Mouse (Mus musculus) heart, embryonic 16.5 days (tissue): ENCODE results near the gene Zdhhc11. TPM values are rescaled to one million over a fixed set of nuclear protein-coding genes. Genes with fewer than 3 reads are reported as not detected.

Experiments used
- ATAC-seq: fragments of 200-750 bp; cut with Nextera tagmentation; replicated peaks from 2 replicates; pipeline ENCODE4 v1.8.0; 2017; ENCODE audit warnings: moderate number of reproducible peaks; ENCODE audit not compliant: insufficient read depth, low FRiP score; ENCODE audit errors: extremely low read depth
- H3K27ac ChIP-seq: fragments of 300-500 bp; sonication (generic); 2 replicates; pipeline ENCODE4 v1.5.1; 2014; ENCODE audit warnings: mild to moderate bottlenecking, low read length, control low read depth, moderate library complexity
- H3K27me3 ChIP-seq: fragments of 300-500 bp; sonication (generic); 2 replicates; pipeline ENCODE4 v1.6.1; 2014; ENCODE audit warnings: low read length, mixed read lengths; ENCODE audit not compliant: control insufficient read depth, insufficient read depth
- H3K36me3 ChIP-seq: fragments of 300-500 bp; sonication (generic); 2 replicates; pipeline ENCODE4 v1.6.1; 2014; ENCODE audit not compliant: control insufficient read depth, insufficient read depth
- H3K4me1 ChIP-seq: fragments of 300-500 bp; sonication (generic); 2 replicates; pipeline ENCODE4 v1.6.1; 2014; ENCODE audit warnings: low read length, mixed read lengths; ENCODE audit not compliant: control insufficient read depth, insufficient read depth
- H3K4me2 ChIP-seq: fragments of 300-500 bp; sonication (generic); 2 replicates; pipeline ENCODE4 v1.6.1; 2014; ENCODE audit warnings: low read depth, mild to moderate bottlenecking, control low read depth, low read length
- H3K4me3 ChIP-seq: fragments of 300-500 bp; sonication (generic); 2 replicates; pipeline ENCODE4 v1.5.1; 2014; ENCODE audit warnings: mild to moderate bottlenecking, control low read depth, low read length
- H3K9ac ChIP-seq: fragments of 300-500 bp; sonication (generic); 2 replicates; pipeline ENCODE4 v1.6.1; 2014; ENCODE audit warnings: low read length, control low read depth
- H3K9me3 ChIP-seq: fragments of 300-500 bp; sonication (generic); replicated peaks from 2 replicates; pipeline ENCODE4 v1.6.1; 2016; ENCODE audit warnings: low read length; ENCODE audit not compliant: control insufficient read depth
- WGBS: fragments of 180-500 bp; shearing (Covaris S2); extraction: QIAGEN DNeasy Blood & Tissue Kit; methylation state at CpG from one replicate; pipeline ENCODE4 v1.1.7; 2014; 5-methylcytosine and 5-hydroxymethylcytosine counted together
- polyA plus RNA-seq: library from polyadenylated mRNA; unstranded; fragments of >200 nt; fragmentation: Nextera tagmentation; extraction: Ambion mirVana; gene quantifications from 2 replicates; pipeline ENCODE4 v1.2.1, GENCODE M21; 2015

The Zdhhc11 gene
- not detected in 2 replicates for polyA plus RNA-seq

DNA sequence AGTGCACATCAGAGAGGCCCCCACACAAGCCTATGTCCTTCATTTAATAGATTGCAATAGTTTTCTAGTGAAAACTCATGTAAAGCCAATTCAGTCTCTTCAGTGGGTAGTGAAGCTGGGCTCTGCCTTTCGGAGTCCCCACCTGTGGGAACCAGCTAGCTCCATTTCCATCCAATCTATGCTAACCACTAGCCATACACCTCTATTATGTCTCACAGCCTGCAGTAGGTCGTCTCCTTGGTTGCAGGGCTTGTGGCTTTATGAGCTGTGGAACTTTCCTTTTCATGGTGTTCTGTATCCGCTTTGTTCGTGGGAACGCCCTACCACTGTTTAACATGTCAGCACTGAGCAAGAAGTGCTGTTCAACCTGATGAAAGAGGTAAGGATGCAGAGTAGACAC, at the start of gene Zdhhc11:
Gene Zdhhc11 (plus strand): TSS at position 301 of the 400 bp plus-strand sequence.
- Histone ChIP-seq H3K4me3 (no peak within 1 kb of the TSS), H3K4me1 (no peaks in the 10 kb centered on the region), H3K9me3 (no peaks in the 10 kb centered on the region), H3K27ac (no peak within 1 kb of the TSS), H3K27me3 (no peaks in the 10 kb centered on the region), H3K36me3 (peaks cover 21% of the 10 kb centered on the region), H3K9ac (no peak within 1 kb of the TSS), H3K4me2 (no peak within 1 kb of the TSS)
- ATAC-seq = no peak
- WGBS = 88% methylated on average over 5 of the region's 5 CpGs

- 89% methylated on average over 10 of the region's 10 CpGs for WGBS
- Histone ChIP-seq H3K4me3 (no peak overlapping the region), H3K9me3 (no peaks in the 10 kb centered on the region), H3K27me3 (no peaks in the 10 kb centered on the region), H3K27ac (no peak overlapping the region), H3K9ac (no peak overlapping the region), H3K4me1 (peaks cover 3% of the 10 kb centered on the region), H3K36me3 (peaks cover 21% of the 10 kb centered on the region), H3K4me2 (no peak overlapping the region)
- no peak for ATAC-seq
Observed at GRCm38 (mm10) chr13:73932201-73932600, 31.4 kb upstream of the Zdhhc11 start.

- no peak; the same call in 1 of the 2 replicates for ATAC-seq
- H3K36me3 ChIP-seq = peaks cover 15% of the 10 kb centered on the region
- 12% methylated on average over 5 of the region's 5 CpGs for WGBS
Observed at GRCm38 (mm10) chr13:73936938-73937320, 26.7 kb upstream of the Zdhhc11 start.

DNA sequence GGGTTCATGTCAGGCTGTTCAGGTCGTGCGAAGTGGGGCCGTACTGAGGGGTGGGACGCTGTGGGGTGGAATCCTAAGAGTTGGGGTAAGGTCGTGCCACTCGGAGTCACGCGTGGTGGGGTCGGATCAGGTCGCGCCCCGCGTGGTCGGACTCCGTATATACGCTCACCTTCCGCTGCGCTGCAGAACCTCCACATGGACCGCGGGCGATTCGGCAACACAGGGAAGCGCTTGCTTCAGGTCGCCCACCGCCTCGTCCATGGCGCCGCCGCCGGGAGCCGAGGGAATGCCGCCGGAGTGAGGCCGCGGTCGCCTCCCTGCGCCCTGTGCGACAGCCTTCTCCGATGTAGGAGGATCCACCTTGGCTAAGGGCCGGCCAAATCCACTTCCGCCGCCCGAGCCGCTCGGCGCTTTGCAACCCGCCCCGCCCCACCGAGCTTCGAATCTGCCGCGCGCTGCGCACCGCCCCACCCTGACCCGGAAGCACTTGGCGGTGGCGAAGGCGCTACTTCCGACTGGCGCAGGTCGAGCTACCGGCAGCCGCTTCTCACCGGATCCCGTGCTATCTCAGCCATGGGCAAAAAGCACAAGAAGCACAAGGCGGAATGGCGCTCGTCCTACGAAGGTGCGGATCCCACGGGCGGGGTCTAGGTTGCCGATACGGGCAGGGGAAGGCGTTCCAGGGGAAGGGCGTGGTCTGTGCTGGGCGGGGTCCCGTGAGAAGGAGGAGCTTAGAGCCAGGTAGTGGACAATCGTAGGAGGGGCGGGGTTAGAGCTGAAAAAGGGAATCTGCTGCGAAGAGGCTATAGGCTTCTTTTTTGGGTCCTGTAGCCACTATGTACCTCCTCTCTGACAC, 26.1 kb upstream of the Zdhhc11 start, which contains the start of the genes Trip13 and Brd9:
Gene Trip13 (minus strand): TSS at position 464 of the 856 bp plus-strand sequence.
Gene Brd9 (plus strand): TSS at position 491 of the 856 bp plus-strand sequence.
- peaks cover 8% of the 10 kb centered on the region for H3K4me1 ChIP-seq
- peak; percentile 93 for ATAC-seq
- peak within 1 kb of the TSS; percentile 72 for H3K4me2 ChIP-seq
- under 1% methylated on average over 82 of the region's 82 CpGs for WGBS
- peak within 1 kb of the TSS; percentile 80 for H3K4me3 ChIP-seq
- H3K9me3 ChIP-seq = no peaks in the 10 kb centered on the region
- no peaks in the 10 kb centered on the region for H3K27me3 ChIP-seq
- H3K9ac ChIP-seq = peak within 1 kb of the TSS; percentile 79
- H3K27ac ChIP-seq = peak within 1 kb of the TSS; percentile 91
- peaks cover 20% of the 10 kb centered on the region for H3K36me3 ChIP-seq

More at GRCm38 (mm10) chr13:73936938-73937320, 26.7 kb upstream of the Zdhhc11 start:
- Histone ChIP-seq H3K27ac (no peak overlapping the region), H3K4me1 (peaks cover 8% of the 10 kb centered on the region), H3K4me2 (peak overlapping the region; percentile 61), H3K27me3 (no peaks in the 10 kb centered on the region), H3K9me3 (no peaks in the 10 kb centered on the region), H3K9ac (peak overlapping the region; percentile 79), H3K4me3 (peak overlapping the region; percentile 80)

DNA sequence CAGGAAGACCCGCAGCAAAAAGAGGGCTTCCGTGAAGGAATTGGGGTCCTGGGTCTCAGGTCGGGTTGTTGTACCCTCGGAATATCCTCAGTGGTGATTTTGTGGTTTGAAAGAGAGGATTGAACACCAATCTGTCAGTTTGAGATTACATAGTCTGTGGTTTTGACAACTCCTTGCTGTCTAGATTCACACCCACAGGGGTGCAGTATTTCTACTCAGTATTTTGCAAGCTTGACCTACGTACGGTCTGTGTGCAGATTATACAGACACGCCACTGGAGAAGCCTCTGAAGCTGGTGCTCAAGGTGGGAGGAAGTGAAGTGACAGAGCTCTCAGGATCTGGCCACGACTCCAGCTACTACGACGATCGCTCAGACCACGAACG, 25.5 kb upstream of the Zdhhc11 start:
- Histone ChIP-seq H3K27ac (peak overlapping the region; percentile 91), H3K9me3 (no peaks in the 10 kb centered on the region), H3K4me2 (peak overlapping the region; percentile 72), H3K9ac (peak overlapping the region; percentile 79), H3K4me1 (peaks cover 8% of the 10 kb centered on the region), H3K36me3 (peaks cover 24% of the 10 kb centered on the region), H3K4me3 (peak overlapping the region; percentile 80), H3K27me3 (no peaks in the 10 kb centered on the region)
- WGBS = 26% methylated on average over 13 of the region's 13 CpGs
- ATAC-seq = no peak

DNA sequence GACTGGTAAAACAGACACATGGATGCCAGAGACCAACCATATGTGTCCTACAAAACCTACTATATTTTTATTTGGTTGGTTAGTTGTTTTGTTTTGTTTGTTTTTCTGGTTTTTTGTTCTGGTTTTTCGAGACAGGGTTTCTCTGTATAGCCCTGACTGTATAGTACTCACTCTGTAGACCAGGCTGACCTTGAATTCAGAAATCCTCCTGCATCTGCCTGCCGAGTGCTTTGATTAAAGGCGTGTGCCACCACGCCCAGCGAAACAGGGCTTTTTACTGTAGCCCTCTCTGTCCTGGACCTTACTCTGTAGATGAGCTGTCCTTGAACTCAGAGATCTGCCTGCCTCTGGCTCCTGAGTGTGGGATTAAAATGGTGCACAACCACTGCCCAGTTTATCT, 24.6 kb upstream of the Zdhhc11 start:
- peaks cover 29% of the 10 kb centered on the region for H3K36me3 ChIP-seq
- ATAC-seq = no peak
- peaks cover 8% of the 10 kb centered on the region for H3K4me1 ChIP-seq
- no peak overlapping the region for H3K9ac ChIP-seq
- H3K27me3 ChIP-seq = no peaks in the 10 kb centered on the region
- no peak overlapping the region for H3K27ac ChIP-seq
- H3K4me3 ChIP-seq = no peak overlapping the region
- 99% methylated on average over 5 of the region's 5 CpGs for WGBS
- H3K9me3 ChIP-seq = no peaks in the 10 kb centered on the region
- H3K4me2 ChIP-seq = no peak overlapping the region

DNA sequence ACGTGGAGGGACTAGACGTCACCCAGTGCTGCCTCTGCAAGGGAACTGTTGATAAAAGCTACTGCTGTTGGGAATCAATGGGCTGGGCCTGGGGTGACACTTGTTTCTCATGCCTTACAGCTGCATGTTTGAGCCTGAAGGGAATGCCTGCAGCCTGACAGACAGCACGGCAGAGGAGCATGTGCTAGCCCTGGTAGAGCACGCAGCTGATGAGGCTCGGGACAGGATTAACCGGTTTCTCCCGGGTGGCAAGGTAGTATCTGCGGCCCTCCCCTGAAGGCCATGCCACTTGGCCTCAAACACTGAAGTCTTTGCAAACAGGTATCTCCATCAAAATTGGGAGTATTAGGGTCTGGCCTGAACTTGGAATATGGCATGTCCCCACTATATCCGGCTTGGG, 19.0 kb upstream of the Zdhhc11 start:
- H3K4me3 ChIP-seq = no peak overlapping the region
- peaks cover 67% of the 10 kb centered on the region for H3K36me3 ChIP-seq
- H3K4me1 ChIP-seq = no peaks in the 10 kb centered on the region
- H3K9me3 ChIP-seq = no peaks in the 10 kb centered on the region
- no peak overlapping the region for H3K4me2 ChIP-seq
- ATAC-seq = no peak
- 89% methylated on average over 9 of the region's 9 CpGs for WGBS
- no peaks in the 10 kb centered on the region for H3K27me3 ChIP-seq
- no peak overlapping the region for H3K9ac ChIP-seq
- no peak overlapping the region for H3K27ac ChIP-seq

- H3K36me3 ChIP-seq = peaks cover 56% of the 10 kb centered on the region
- WGBS = 95% methylated on average over 1 of the region's 1 CpGs
- H3K4me2 ChIP-seq = no peak overlapping the region
- H3K9me3 ChIP-seq = no peaks in the 10 kb centered on the region
- no peak overlapping the region for H3K4me3 ChIP-seq
- no peaks in the 10 kb centered on the region for H3K27me3 ChIP-seq
- H3K4me1 ChIP-seq = no peaks in the 10 kb centered on the region
- no peak for ATAC-seq
- no peak overlapping the region for H3K9ac ChIP-seq
- no peak overlapping the region for H3K27ac ChIP-seq
Observed at GRCm38 (mm10) chr13:73953551-73954130, 10.0 kb upstream of the Zdhhc11 start.

- 75% methylated on average over 6 of the region's 6 CpGs for WGBS
- peaks cover 58% of the 10 kb centered on the region for H3K36me3 ChIP-seq
Observed at GRCm38 (mm10) chr13:73954666-73955065, 9.0 kb upstream of the Zdhhc11 start.

More at GRCm38 (mm10) chr13:73954666-73955065, 9.0 kb upstream of the Zdhhc11 start:
- no peak for ATAC-seq
- Histone ChIP-seq H3K4me3 (no peak overlapping the region), H3K27ac (no peak overlapping the region), H3K4me1 (no peaks in the 10 kb centered on the region), H3K9ac (no peak overlapping the region), H3K9me3 (no peaks in the 10 kb centered on the region), H3K4me2 (no peak overlapping the region), H3K27me3 (no peaks in the 10 kb centered on the region)
